Mouse (Mus musculus) lung, adult 2 months (tissue): Measurements from ENCODE around the gene Olfr699. TPM values are rescaled to one million over a fixed set of nuclear protein-coding genes. Genes with fewer than 3 reads are reported as not detected.

Experiments
- DNase-seq: peaks from one replicate; pipeline ENCODE4 v3.0.0; 2022
- H3K4me1 ChIP-seq: fragments of 200-500 bp; 2 replicates; pipeline ENCODE4 v1.6.1; 2011; ENCODE audit warnings: low read length; ENCODE audit not compliant: control insufficient read depth, insufficient read depth
- H3K4me3 ChIP-seq: fragments of 200-500 bp; replicated peaks from 2 replicates; pipeline ENCODE3; 2011; ENCODE audit warnings: low read depth, mild to moderate bottlenecking, control low read depth, low read length; ENCODE audit errors: extremely low read depth
- CTCF ChIP-seq: fragments of 200-500 bp; IDR thresholded peaks from 2 replicates; pipeline ENCODE4 v1.5.1; 2011; ENCODE audit warnings: mild to moderate bottlenecking, low read length, control low read depth; ENCODE audit not compliant: insufficient read depth
- POLR2A ChIP-seq: fragments of 200-500 bp; IDR thresholded peaks from 2 replicates; pipeline ENCODE4 v1.6.1; 2011; ENCODE audit warnings: low read depth, mild to moderate bottlenecking, control low read depth, low read length, borderline replicate concordance; ENCODE audit errors: extremely low read depth
- WGBS: fragments of 180-500 bp; shearing (Covaris S2); methylation state at CpG from one replicate; pipeline ENCODE4 v1.1.7; 2018; 5-methylcytosine and 5-hydroxymethylcytosine counted together
- polyA plus RNA-seq: library from polyadenylated mRNA; depleted of rRNA; stranded (reverse); fragments of >200 nt; gene quantifications from 2 replicates; pipeline ENCODE4 v1.2.3, GENCODE M21; 2012; rRNA removed

Olfr699 gene
- polyA plus RNA-seq, 1 experiment = not detected

GRCm38 (mm10) chr7:106742343-106742742 is 50.7 kb downstream of the Olfr699 start, which contains the start of gene Olfr697:
TSS of gene Olfr697 (minus strand) at chr7:106742443.
- 79% methylated on average over 1 of the region's 1 CpGs for WGBS
- no peak for DNase-seq
- Histone ChIP-seq H3K4me3 (no peak within 1 kb of the TSS), H3K4me1 (no peaks in the 10 kb centered on the region)
- no peak for TF ChIP-seq POLR2A
- no peak for TF ChIP-seq CTCF

Other genes with a start within 250 kb of the Olfr699 start
- not detected in 2 replicates for gene Olfr693, start 112.6 kb downstream of the Olfr699 start, polyA plus RNA-seq
- gene Olfr694, start 101.4 kb downstream of the Olfr699 start, polyA plus RNA-seq = not detected in 2 replicates
- not detected in 2 replicates for gene Olfr695, start 76.8 kb downstream of the Olfr699 start, polyA plus RNA-seq
- gene Olfr697, start 50.8 kb downstream of the Olfr699 start, polyA plus RNA-seq = not detected in 2 replicates
- gene Olfr698, start 37.8 kb downstream of the Olfr699 start, polyA plus RNA-seq = not detected in 2 replicates
- gene Olfr700, start 15.6 kb upstream of the Olfr699 start, polyA plus RNA-seq = not detected in 2 replicates
- not detected in 2 replicates for gene Olfr701, start 20.9 kb upstream of the Olfr699 start, polyA plus RNA-seq
- gene Olfr702, start 40.7 kb upstream of the Olfr699 start, polyA plus RNA-seq = not detected in 2 replicates
- gene Olfr703, start 50.2 kb upstream of the Olfr699 start, polyA plus RNA-seq = not detected in 2 replicates
- gene Olfr704, start 70.0 kb upstream of the Olfr699 start, polyA plus RNA-seq = not detected in 2 replicates
- gene Olfr705, start 83.7 kb upstream of the Olfr699 start, polyA plus RNA-seq = not detected in 2 replicates
- gene Olfr706, start 95.0 kb upstream of the Olfr699 start, polyA plus RNA-seq = not detected in 2 replicates
- not detected in 2 replicates for gene Olfr707, start 108.0 kb upstream of the Olfr699 start, polyA plus RNA-seq
- gene Olfr1532-ps1, start 114.8 kb upstream of the Olfr699 start, polyA plus RNA-seq = not detected in 2 replicates
- not detected in 2 replicates for gene Olfr709-ps1, start 139.0 kb upstream of the Olfr699 start, polyA plus RNA-seq
- not detected in 2 replicates for gene Olfr710, start 155.1 kb upstream of the Olfr699 start, polyA plus RNA-seq
- gene Olfr6, start 170.7 kb upstream of the Olfr699 start, polyA plus RNA-seq = not detected in 2 replicates
- gene Olfr711, start 182.3 kb upstream of the Olfr699 start, polyA plus RNA-seq = not detected in 2 replicates
- gene Olfr2, start 212.9 kb upstream of the Olfr699 start, polyA plus RNA-seq = not detected in 2 replicates
- gene Olfr713, start 238.0 kb upstream of the Olfr699 start, polyA plus RNA-seq = not detected in 2 replicates